Mouse (Mus musculus) frontal cortex, postnatal 14 days (tissue): Measurements from ENCODE around the gene Fkbp8.

Source experiments
- DNase-seq, 2 experiments: peaks; one replicate each; pipeline ENCODE4 v3.0.0; 2022; ENCODE audit warnings: low spot score in 2 of 2

The Fkbp8 gene

DNA sequence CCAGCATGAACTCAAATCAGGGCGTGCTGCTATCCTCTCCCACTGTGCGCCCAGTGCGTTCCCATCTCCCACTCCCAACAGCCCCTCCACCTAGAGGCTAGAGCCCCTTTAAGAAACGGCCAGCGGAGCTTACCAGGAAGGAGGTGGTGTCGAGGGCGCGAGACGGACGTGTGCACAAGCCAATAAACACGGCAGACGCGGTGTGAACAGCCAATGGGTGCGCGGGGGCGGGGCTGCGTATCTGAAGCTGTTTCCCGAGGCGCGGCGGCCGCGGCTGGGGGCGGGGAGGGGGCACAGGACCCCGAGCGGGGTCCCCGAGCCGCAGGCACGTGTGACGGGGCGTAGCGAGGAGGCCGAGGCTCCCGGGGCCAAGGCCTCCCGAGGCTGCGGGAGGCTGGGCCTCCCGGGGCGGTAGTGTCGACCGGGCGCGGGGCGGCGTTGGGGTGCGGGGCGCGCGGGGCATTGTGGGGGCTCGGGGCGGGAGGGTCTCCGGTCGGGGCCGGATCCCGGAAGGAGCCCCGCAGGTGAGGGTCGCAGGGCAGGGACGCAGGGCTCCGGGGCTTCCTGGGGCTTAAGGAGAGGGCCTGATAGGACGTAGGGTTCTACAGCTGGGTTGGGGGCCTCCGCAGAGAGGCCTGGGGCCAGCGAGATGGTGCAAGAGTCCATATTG, at the start of gene Fkbp8, which contains the start of gene Kxd1:
Gene Fkbp8, plus strand, starts transcription at position 213 of the 670 bp plus-strand sequence.
Gene Kxd1, minus strand, starts transcription at position 445 of the 670 bp plus-strand sequence.
- DNase-seq, result peak; percentile 96 to 99

GRCm38 (mm10) chr8:70481908-70482307, 45.6 kb upstream of the Fkbp8 start:
- DNase-seq, result no peak

GRCm38 (mm10) chr8:70482943-70483342, 44.6 kb upstream of the Fkbp8 start:
- no peak for DNase-seq

DNA sequence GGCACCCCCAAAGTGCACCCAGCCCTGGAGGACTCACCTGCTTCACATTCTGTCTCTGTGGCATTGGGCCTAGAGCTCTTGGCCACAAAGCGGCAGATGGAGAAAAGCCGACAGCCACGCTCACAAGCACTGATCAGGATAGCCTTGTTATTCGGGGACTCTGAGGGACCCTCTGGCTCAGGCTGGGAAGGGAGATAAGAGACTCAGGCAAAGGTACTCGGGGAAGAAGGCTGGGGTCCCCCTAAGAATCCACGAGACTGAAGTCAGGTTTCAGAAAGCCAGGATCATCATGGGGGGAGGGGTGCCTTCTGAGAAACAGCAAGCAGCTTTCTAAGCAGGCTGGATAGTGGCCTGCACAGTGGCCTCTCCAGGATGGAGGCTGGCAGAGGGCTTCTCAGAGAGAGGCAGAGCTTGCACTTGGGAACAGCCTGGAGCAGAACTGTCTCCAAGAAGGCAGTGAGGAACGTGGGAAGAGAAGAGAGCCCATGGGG, 41.3 kb upstream of the Fkbp8 start:
- no peak for DNase-seq

DNA sequence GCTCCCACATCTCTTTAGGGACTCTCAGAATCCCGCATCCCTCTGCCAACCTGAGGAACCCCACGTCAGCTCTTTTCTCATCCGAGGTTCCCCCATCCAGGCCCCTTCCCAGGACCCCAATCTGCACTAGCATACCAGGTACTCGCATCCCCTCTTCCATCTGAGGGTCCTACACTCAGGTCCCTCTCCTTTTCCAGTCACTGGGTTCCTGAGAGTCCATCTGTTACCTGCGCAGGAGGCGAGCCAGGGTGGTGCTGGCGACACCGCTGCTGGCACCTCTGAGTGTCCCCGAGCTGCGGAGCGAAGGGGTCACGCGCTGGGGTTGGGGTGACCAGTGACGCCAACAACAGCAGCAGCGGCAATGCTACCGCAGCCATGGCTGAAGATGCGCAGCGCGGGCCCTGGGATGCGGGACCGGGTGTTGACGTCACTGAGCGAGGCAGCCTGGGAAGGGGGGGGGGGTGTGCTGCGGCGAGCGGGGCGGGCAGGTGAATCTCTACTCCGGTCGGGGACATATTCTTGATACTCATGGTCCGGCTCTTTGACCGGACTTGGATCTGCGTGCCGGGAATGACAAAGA, 40.5 kb upstream of the Fkbp8 start, which contains the start of gene Tmem59l:
Gene Tmem59l, minus strand, starts transcription at position 418 of the 580 bp plus-strand sequence.
- DNase-seq, result no peak

- no peak for DNase-seq
Measured at GRCm38 (mm10) chr8:70487993-70488796, 39.3 kb upstream of the Fkbp8 start.

DNA sequence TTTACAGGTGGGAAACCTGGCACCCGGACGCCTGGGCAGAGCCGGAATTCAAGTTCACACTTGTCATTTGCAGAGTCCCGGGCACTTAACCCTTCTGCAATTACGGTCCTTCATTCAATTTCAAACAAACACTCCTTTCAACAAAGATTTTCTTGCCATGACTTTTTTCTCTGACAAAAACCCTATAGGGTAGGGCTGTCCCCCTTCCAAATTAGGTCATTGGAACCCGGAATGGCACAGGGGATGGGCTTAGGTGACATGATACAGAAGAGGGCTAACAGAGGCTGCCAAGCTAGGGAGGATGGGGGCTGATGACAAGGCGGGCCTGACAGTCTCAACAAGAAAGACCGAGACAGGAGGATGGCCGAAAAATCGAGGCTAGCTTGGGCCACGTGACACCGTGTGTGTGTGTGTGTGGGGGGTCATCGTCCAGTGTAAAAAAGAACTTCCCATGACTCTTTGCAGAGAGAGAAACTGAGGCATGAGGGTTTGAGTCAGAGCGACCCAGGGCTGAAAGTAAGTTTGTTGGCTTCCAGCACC, 38.5 kb upstream of the Fkbp8 start:
- DNase-seq, result no peak

GRCm38 (mm10) chr8:70489576-70489975, 37.9 kb upstream of the Fkbp8 start:
- DNase-seq, result no peak

- DNase-seq, result no peak
Measured at GRCm38 (mm10) chr8:70490061-70490879, 37.3 kb upstream of the Fkbp8 start.

DNA sequence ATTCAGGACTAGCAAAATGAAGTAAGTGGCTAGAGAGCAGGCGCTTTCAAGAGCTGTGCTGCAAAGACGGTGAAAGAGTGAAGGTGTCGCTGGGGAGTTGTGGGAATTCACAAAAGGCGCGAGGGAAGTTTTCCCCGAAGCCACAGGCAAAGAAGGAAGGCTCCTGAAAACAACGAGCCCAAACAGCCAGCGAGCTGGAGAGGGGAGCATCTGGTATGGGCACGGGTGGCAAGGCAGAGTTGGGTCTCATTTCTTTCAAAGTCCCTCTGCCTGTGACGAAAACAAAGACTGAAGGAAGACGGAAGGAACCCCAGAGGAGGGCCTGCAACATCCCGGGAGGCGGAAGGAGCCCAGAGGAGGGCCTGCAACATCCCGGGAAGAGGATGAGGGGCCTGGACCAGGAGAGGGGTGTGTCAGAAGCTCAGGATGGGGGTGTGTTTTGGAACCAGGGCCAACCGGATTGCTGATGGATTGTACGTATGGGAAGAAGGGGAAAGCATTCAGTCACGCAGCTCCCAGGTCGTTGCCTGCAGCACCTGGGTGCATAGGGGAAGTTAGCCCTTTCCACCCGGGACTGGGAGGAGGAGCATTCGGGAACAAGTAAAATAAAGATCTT, 36.5 kb upstream of the Fkbp8 start:
- DNase-seq, result no peak

GRCm38 (mm10) chr8:70492664-70493640, 34.6 kb upstream of the Fkbp8 start, which contains the start of gene Crlf1:
Gene Crlf1, plus strand, starts transcription at chr8:70493158.
- no peak for DNase-seq

- DNase-seq, result no peak
Measured at GRCm38 (mm10) chr8:70493692-70494415, 33.7 kb upstream of the Fkbp8 start.

DNA sequence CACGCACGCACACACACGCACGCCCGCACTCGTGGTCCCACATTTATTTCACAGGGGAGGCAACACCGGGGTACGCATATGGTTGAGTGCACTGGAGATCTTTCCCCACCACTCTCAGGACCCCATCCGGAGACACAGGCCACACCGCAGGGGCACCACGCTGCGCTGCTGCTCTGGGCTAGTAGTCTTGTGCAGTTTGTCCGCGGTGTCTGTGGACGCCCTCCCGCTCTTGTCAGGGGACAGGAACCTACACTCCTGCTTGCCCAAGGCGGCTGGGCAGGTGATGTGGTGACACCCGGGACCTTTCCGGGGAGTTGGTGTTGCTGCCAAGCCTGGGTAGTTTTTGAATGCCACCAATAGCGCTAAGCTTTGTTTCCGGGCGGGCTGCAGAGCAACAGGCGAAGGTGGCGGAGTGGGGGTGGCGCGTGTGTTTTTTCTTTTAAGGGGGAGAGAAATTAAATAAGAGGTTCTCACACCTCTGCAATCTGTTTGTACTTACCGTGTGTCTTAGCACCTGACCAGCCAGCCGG, 33.0 kb upstream of the Fkbp8 start:
- no peak for DNase-seq

GRCm38 (mm10) chr8:70495001-70495770, 32.3 kb upstream of the Fkbp8 start:
- DNase-seq, result no peak

- DNase-seq, result no peak
Measured at GRCm38 (mm10) chr8:70495771-70496062, 31.8 kb upstream of the Fkbp8 start.

DNA sequence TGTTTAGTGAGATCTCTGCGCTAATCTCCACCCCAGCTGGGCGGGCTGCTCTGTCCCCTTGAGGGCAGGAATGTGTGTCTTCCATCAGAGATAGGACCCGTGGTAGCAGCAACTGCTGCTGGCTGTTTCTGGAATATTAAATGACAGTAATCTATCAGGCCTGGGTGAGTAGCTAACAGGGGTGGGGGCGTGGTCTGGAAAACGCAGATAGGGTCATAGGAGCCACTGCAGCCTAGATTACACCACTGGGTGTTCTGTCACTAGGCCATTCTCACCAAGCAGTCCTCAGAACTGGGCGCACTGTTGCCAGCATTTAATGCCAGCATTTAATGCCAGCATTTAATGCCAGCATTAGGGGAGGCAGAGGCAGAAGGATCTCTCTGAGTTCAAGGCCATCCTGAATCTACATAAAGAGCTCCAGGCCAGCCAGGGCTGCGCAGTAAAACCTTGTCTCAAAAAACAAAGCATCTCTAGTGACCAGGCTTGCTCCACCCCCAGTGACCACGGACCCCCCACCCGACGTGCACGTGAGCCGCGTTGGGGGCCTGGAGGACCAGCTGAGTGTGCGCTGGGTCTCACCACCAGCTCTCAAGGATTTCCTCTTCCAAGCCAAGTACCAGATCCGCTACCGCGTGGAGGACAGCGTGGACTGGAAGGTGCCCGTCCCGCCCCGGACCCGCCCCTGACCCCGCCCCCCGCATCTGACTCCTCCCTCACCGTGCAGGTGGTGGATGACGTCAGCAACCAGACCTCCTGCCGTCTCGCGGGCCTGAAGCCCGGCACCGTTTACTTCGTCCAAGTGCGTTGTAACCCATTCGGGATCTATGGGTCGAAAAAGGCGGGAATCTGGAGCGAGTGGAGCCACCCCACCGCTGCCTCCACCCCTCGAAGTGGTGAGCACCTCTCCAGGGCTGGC, 26.9 kb upstream of the Fkbp8 start:
- DNase-seq, result no peak
